Mouse (Mus musculus): ENCODE data around the gene Rnf224.

GRCm38 (mm10) chr2:25228995-25229530, 7.5 kb downstream of the Rnf224 start:
- no peak for TF ChIP-seq CTCF (IDR thresholded peaks at IDR 0.05; ENCODE audit: low read depth, low read length)
- TF ChIP-seq GATA2 (IDR thresholded peaks at IDR 0.05; ENCODE audit: borderline replicate concordance, low read depth, low read length): no peak
- TF ChIP-seq GATA1 (IDR thresholded peaks at IDR 0.05; ENCODE audit: borderline replicate concordance, low read length): no peak

Measured in G1E (cell line).